Mouse (Mus musculus): Measurements from ENCODE around the gene Ubl7.
A peak's percentile ranks its signal among the peaks of the same experiment; 100 is the strongest.

DNA sequence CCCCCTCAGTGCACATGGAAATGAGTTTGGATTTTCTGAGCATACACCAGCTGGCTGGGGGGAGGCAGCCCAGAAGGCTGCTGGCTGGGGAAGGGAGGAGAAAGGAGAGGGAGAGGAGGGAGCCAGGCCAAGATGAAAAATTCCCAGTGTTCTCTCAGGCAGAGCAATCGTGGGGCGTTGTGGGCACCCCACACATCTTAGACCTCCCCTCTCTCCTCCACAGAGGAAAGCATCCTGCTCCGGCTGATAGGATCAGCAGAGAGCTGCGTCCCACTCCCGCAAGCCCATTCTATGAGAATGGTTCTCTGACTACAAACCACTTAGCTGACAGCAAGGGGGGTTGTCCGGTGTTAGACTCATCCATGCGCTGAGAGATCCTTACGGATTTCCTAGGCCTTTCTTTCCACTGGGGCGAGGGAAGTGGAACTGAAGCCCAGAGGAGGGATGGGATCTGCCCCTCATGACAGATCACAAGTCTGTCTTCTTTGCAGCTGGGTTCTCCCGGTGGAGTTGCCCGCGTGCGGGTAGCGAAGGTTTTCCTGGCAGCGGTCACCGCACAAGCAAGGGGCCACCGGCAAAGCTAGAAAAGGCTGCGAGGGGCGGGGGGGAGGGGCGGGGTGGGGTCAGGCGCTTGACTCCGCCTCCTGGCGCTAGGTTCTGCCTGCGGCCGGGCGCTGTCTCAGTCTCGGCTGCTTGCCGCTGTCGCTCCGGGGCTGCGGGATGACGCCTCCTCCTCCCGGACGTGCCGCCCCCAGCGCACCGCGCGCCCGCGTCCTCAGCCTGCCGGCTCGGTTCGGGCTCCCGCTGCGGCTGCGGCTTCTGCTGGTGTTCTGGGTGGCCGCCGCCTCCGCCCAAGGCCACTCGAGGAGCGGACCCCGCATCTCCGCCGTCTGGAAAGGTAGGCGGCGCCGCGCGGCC, 28.9 kb downstream of the Ubl7 start, which contains the start of gene Sema7a:
- no peak for TF ChIP-seq CTCF (IDR thresholded peaks at IDR 0.05; ENCODE audit: extremely low read depth, insufficient read length, insufficient replicate concordance, low read depth, low read length)
- peak; percentile 88 for TF ChIP-seq POLR2A (IDR thresholded peaks at IDR 0.05; ENCODE audit: low read depth, low read length)

Measured in small intestine, adult 2 months (tissue).